Mouse (Mus musculus): ENCODE results near the gene Tnfrsf25. TPM values are rescaled to one million over a fixed set of nuclear protein-coding genes. Genes with fewer than 3 reads are reported as not detected.

Tnfrsf25 gene
- polyA plus RNA-seq, 1 experiment from 2014 or later: 0.80 TPM

- Histone ChIP-seq H3K27me3 (replicated peaks; ENCODE audit: control insufficient read depth, insufficient read depth, low read length) (peaks cover 58% of the 10 kb centered on the region), H3K4me1 (ENCODE audit: control insufficient read depth, insufficient read depth, low read depth, low read length) (peaks cover 11% of the 10 kb centered on the region), H3K4me2 (ENCODE audit: low read length) (no peak overlapping the region), H3K36me3 (ENCODE audit: control insufficient read depth, insufficient read depth, low read length) (no peaks in the 10 kb centered on the region), H3K9me3 (ENCODE audit: control insufficient read depth, low read length) (no peaks in the 10 kb centered on the region), H3K4me3 (ENCODE audit: low read length) (no peak overlapping the region), H3K9ac (ENCODE audit: low read depth, low read length) (no peak overlapping the region), H3K27ac (ENCODE audit: low read depth, low read length) (no peak overlapping the region)
- WGBS: 30% methylated on average over 10 of the region's 10 CpGs
- no peak for ATAC-seq
Observed at GRCm38 (mm10) chr4:152132772-152133169, 17.0 kb downstream of the Tnfrsf25 start.

GRCm38 (mm10) chr4:152133213-152133612, 17.5 kb downstream of the Tnfrsf25 start:
- no peaks in the 10 kb centered on the region for H3K9me3 ChIP-seq (ENCODE audit: control insufficient read depth, low read length)
- peaks cover 56% of the 10 kb centered on the region for H3K27me3 ChIP-seq (replicated peaks; ENCODE audit: control insufficient read depth, insufficient read depth, low read length)
- H3K36me3 ChIP-seq (ENCODE audit: control insufficient read depth, insufficient read depth, low read length): no peaks in the 10 kb centered on the region
- 50% methylated on average over 5 of the region's 5 CpGs for WGBS
- H3K9ac ChIP-seq (ENCODE audit: low read depth, low read length): no peak overlapping the region
- no peak overlapping the region for H3K4me3 ChIP-seq (ENCODE audit: low read length)
- H3K4me2 ChIP-seq (ENCODE audit: low read length): no peak overlapping the region
- peaks cover 12% of the 10 kb centered on the region for H3K4me1 ChIP-seq (ENCODE audit: control insufficient read depth, insufficient read depth, low read depth, low read length)
- H3K27ac ChIP-seq (ENCODE audit: low read depth, low read length): no peak overlapping the region
- ATAC-seq: no peak

GRCm38 (mm10) chr4:152134507-152134906, 18.8 kb downstream of the Tnfrsf25 start:
- peaks cover 51% of the 10 kb centered on the region for H3K27me3 ChIP-seq (replicated peaks; ENCODE audit: control insufficient read depth, insufficient read depth, low read length)
- ATAC-seq: no peak
- no peaks in the 10 kb centered on the region for H3K9me3 ChIP-seq (ENCODE audit: control insufficient read depth, low read length)
- no peaks in the 10 kb centered on the region for H3K36me3 ChIP-seq (ENCODE audit: control insufficient read depth, insufficient read depth, low read length)
- H3K4me3 ChIP-seq (ENCODE audit: low read length): no peak overlapping the region
- peaks cover 21% of the 10 kb centered on the region for H3K4me1 ChIP-seq (ENCODE audit: control insufficient read depth, insufficient read depth, low read depth, low read length)
- H3K27ac ChIP-seq (ENCODE audit: low read depth, low read length): no peak overlapping the region
- no peak overlapping the region for H3K4me2 ChIP-seq (ENCODE audit: low read length)
- no peak overlapping the region for H3K9ac ChIP-seq (ENCODE audit: low read depth, low read length)

- Histone ChIP-seq H3K27ac (ENCODE audit: low read depth, low read length) (no peak overlapping the region), H3K4me2 (ENCODE audit: low read length) (no peak overlapping the region), H3K4me3 (ENCODE audit: low read length) (no peak overlapping the region), H3K36me3 (ENCODE audit: control insufficient read depth, insufficient read depth, low read length) (no peaks in the 10 kb centered on the region), H3K27me3 (replicated peaks; ENCODE audit: control insufficient read depth, insufficient read depth, low read length) (peaks cover 42% of the 10 kb centered on the region), H3K4me1 (ENCODE audit: control insufficient read depth, insufficient read depth, low read depth, low read length) (peaks cover 21% of the 10 kb centered on the region), H3K9me3 (ENCODE audit: control insufficient read depth, low read length) (no peaks in the 10 kb centered on the region), H3K9ac (ENCODE audit: low read depth, low read length) (no peak overlapping the region)
- 78% methylated on average over 12 of the region's 12 CpGs for WGBS
- no peak for ATAC-seq
Observed at GRCm38 (mm10) chr4:152135363-152135762, 19.6 kb downstream of the Tnfrsf25 start.

- H3K4me2 ChIP-seq (ENCODE audit: low read length): no peak overlapping the region
- no peaks in the 10 kb centered on the region for H3K36me3 ChIP-seq (ENCODE audit: control insufficient read depth, insufficient read depth, low read length)
- H3K4me3 ChIP-seq (ENCODE audit: low read length): no peak overlapping the region
- no peaks in the 10 kb centered on the region for H3K9me3 ChIP-seq (ENCODE audit: control insufficient read depth, low read length)
- no peak for ATAC-seq
- peaks cover 12% of the 10 kb centered on the region for H3K4me1 ChIP-seq (ENCODE audit: control insufficient read depth, insufficient read depth, low read depth, low read length)
- 30% methylated on average over 6 of the region's 6 CpGs for WGBS
- H3K27ac ChIP-seq (ENCODE audit: low read depth, low read length): no peak overlapping the region
- H3K27me3 ChIP-seq (replicated peaks; ENCODE audit: control insufficient read depth, insufficient read depth, low read length): peaks cover 35% of the 10 kb centered on the region
- H3K9ac ChIP-seq (ENCODE audit: low read depth, low read length): no peak overlapping the region
Observed at GRCm38 (mm10) chr4:152136112-152136875, 20.6 kb downstream of the Tnfrsf25 start.

GRCm38 (mm10) chr4:152136876-152137250, 21.1 kb downstream of the Tnfrsf25 start:
- H3K9me3 ChIP-seq (ENCODE audit: control insufficient read depth, low read length): no peaks in the 10 kb centered on the region
- peaks cover 31% of the 10 kb centered on the region for H3K27me3 ChIP-seq (replicated peaks; ENCODE audit: control insufficient read depth, insufficient read depth, low read length)
- no peak for ATAC-seq
- H3K36me3 ChIP-seq (ENCODE audit: control insufficient read depth, insufficient read depth, low read length): no peaks in the 10 kb centered on the region
- peaks cover 12% of the 10 kb centered on the region for H3K4me1 ChIP-seq (ENCODE audit: control insufficient read depth, insufficient read depth, low read depth, low read length)
- no peak overlapping the region for H3K27ac ChIP-seq (ENCODE audit: low read depth, low read length)
- no peak overlapping the region for H3K9ac ChIP-seq (ENCODE audit: low read depth, low read length)
- H3K4me3 ChIP-seq (ENCODE audit: low read length): no peak overlapping the region
- no peak overlapping the region for H3K4me2 ChIP-seq (ENCODE audit: low read length)
- 97% methylated on average over 2 of the region's 2 CpGs for WGBS

GRCm38 (mm10) chr4:152138497-152139260, 22.9 kb downstream of the Tnfrsf25 start:
- H3K4me1 ChIP-seq (ENCODE audit: control insufficient read depth, insufficient read depth, low read depth, low read length): peaks cover 10% of the 10 kb centered on the region
- ATAC-seq: peak; percentile 70
- H3K27me3 ChIP-seq (replicated peaks; ENCODE audit: control insufficient read depth, insufficient read depth, low read length): peaks cover 19% of the 10 kb centered on the region
- peak overlapping the region; percentile 47 for H3K9ac ChIP-seq (ENCODE audit: low read depth, low read length)
- H3K27ac ChIP-seq (ENCODE audit: low read depth, low read length): no peak overlapping the region
- no peaks in the 10 kb centered on the region for H3K9me3 ChIP-seq (ENCODE audit: control insufficient read depth, low read length)
- no peaks in the 10 kb centered on the region for H3K36me3 ChIP-seq (ENCODE audit: control insufficient read depth, insufficient read depth, low read length)
- H3K4me3 ChIP-seq (ENCODE audit: low read length): peak overlapping the region; percentile 46
- H3K4me2 ChIP-seq (ENCODE audit: low read length): peak overlapping the region; percentile 77
- 3% methylated on average over 45 of the region's 51 CpGs for WGBS

GRCm38 (mm10) chr4:152140441-152140840, 24.7 kb downstream of the Tnfrsf25 start:
- Histone ChIP-seq H3K9me3 (ENCODE audit: control insufficient read depth, low read length) (no peaks in the 10 kb centered on the region), H3K27ac (ENCODE audit: low read depth, low read length) (no peak overlapping the region), H3K4me3 (ENCODE audit: low read length) (no peak overlapping the region), H3K27me3 (replicated peaks; ENCODE audit: control insufficient read depth, insufficient read depth, low read length) (peaks cover 10% of the 10 kb centered on the region), H3K4me2 (ENCODE audit: low read length) (no peak overlapping the region), H3K9ac (ENCODE audit: low read depth, low read length) (no peak overlapping the region), H3K4me1 (ENCODE audit: control insufficient read depth, insufficient read depth, low read depth, low read length) (peaks cover 10% of the 10 kb centered on the region), H3K36me3 (ENCODE audit: control insufficient read depth, insufficient read depth, low read length) (no peaks in the 10 kb centered on the region)
- ATAC-seq: peak; percentile 14; the same call in 1 of the 2 replicates
- 32% methylated on average over 6 of the region's 6 CpGs for WGBS

- no peak overlapping the region for H3K27ac ChIP-seq (ENCODE audit: low read depth, low read length)
- no peak overlapping the region for H3K4me2 ChIP-seq (ENCODE audit: low read length)
- H3K36me3 ChIP-seq (ENCODE audit: control insufficient read depth, insufficient read depth, low read length): no peaks in the 10 kb centered on the region
- peaks cover 10% of the 10 kb centered on the region for H3K27me3 ChIP-seq (replicated peaks; ENCODE audit: control insufficient read depth, insufficient read depth, low read length)
- H3K9me3 ChIP-seq (ENCODE audit: control insufficient read depth, low read length): no peaks in the 10 kb centered on the region
- no peak for ATAC-seq
- no peak overlapping the region for H3K9ac ChIP-seq (ENCODE audit: low read depth, low read length)
- H3K4me1 ChIP-seq (ENCODE audit: control insufficient read depth, insufficient read depth, low read depth, low read length): peaks cover 10% of the 10 kb centered on the region
- 52% methylated on average over 8 of the region's 8 CpGs for WGBS
- H3K4me3 ChIP-seq (ENCODE audit: low read length): no peak overlapping the region
Observed at GRCm38 (mm10) chr4:152141521-152142135, 25.9 kb downstream of the Tnfrsf25 start.
